Mouse (Mus musculus) heart, embryonic 12.5 days (tissue): ENCODE results near the gene Idh1. TPM values are rescaled to one million over a fixed set of nuclear protein-coding genes. Genes with fewer than 3 reads are reported as not detected.
"Not testable (repeated sequence)": the region's sequence is repeated elsewhere in the genome, so short reads cannot be mapped to it uniquely, and the experiment has no call there.

Source experiments
- ATAC-seq: fragments of 200-750 bp; cut with Nextera tagmentation; 2 replicates; pipeline ENCODE4 v1.8.0; 2017; ENCODE audit warnings: moderate TSS enrichment, moderate library complexity; ENCODE audit not compliant: insufficient number of reproducible peaks, low FRiP score
- H3K27ac ChIP-seq: fragments of 300-500 bp; sonication (generic); 2 replicates; pipeline ENCODE4 v1.5.1; 2016; ENCODE audit warnings: mild to moderate bottlenecking, moderate library complexity; ENCODE audit not compliant: poor library complexity, severe bottlenecking
- H3K27me3 ChIP-seq: fragments of 300-500 bp; sonication (generic); replicated peaks from 2 replicates; pipeline ENCODE4 v1.6.1; 2016; ENCODE audit warnings: mild to moderate bottlenecking, moderate library complexity
- H3K36me3 ChIP-seq: fragments of 300-500 bp; sonication (generic); 2 replicates; pipeline ENCODE4 v1.6.1; 2016; ENCODE audit warnings: mild to moderate bottlenecking, moderate library complexity
- H3K4me1 ChIP-seq: fragments of 300-500 bp; sonication (generic); replicated peaks from 2 replicates; pipeline ENCODE4 v1.6.1; 2016; ENCODE audit warnings: mild to moderate bottlenecking
- H3K4me2 ChIP-seq: fragments of 300-500 bp; sonication (generic); 2 replicates; pipeline ENCODE4 v1.6.1; 2016; ENCODE audit warnings: mild to moderate bottlenecking, moderate library complexity
- H3K4me3 ChIP-seq: fragments of 300-500 bp; sonication (generic); 2 replicates; pipeline ENCODE4 v1.5.1; 2016; ENCODE audit warnings: mild to moderate bottlenecking
- H3K9ac ChIP-seq: fragments of 300-500 bp; sonication (generic); 2 replicates; pipeline ENCODE4 v1.6.1; 2016; ENCODE audit warnings: mild to moderate bottlenecking, moderate library complexity
- H3K9me3 ChIP-seq: fragments of 300-500 bp; sonication (generic); replicated peaks from 2 replicates; pipeline ENCODE4 v1.6.1; 2016; ENCODE audit warnings: mild to moderate bottlenecking, moderate library complexity
- WGBS: fragments of 180-500 bp; shearing (Covaris S2); methylation state at CpG from one replicate; pipeline ENCODE4 v1.1.7; 2016; 5-methylcytosine and 5-hydroxymethylcytosine counted together
- polyA plus RNA-seq: library from polyadenylated mRNA; unstranded; fragments of >200 nt; fragmentation: Nextera tagmentation; extraction: Ambion mirVana; gene quantifications from 2 replicates; pipeline ENCODE4 v1.2.1, GENCODE M21; 2016

Idh1 gene
- polyA plus RNA-seq: 66.1 and 68.8 TPM in 2 replicates

DNA sequence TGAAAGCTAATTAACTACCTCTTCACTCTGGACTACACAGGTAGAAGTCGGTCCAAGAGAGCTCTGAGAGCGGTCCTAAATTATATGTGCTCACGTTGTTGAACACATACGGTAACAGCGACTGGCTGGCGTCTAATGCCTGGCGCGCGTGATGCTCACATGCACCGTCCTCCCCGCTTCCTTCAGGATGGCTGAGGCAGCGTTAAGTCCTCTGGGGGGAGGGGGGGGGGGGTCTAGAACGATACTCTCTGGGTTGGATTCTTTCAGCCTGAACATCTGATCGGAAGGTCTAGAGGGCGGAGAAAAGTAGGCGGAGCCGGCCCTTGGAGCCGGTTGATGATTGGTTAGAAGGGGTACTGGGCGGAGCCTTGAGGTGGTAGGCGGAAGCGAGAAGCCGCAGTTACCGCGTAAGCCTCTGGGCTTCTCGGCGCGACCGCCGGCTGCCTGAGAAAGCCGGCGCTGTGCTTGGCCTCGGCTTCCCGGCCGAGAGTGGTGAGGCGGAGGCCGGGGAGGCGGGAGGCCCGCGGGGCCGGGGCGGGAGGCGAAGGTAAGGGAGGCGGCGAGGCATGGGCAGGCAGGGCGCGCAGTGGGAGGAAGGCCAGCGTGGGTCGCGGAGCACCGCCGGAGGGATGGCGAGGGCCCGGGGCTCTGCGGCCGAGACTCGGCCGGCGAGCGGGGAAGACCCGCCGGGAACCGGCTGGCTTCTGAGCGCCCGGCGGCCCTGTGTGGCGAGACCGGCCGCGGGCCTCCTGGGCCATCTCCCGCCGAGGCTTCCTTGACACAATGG lies at the start of gene Idh1, which contains the start of gene Pikfyve:
Gene Idh1 (minus strand): TSS at position 214 of the 787 bp plus-strand sequence.
Gene Pikfyve (plus strand): TSS at position 397 of the 787 bp plus-strand sequence.
- peak within 1 kb of the TSS; percentile 78 for H3K4me3 ChIP-seq
- WGBS: under 1% methylated on average over 71 of the region's 71 CpGs

DNA sequence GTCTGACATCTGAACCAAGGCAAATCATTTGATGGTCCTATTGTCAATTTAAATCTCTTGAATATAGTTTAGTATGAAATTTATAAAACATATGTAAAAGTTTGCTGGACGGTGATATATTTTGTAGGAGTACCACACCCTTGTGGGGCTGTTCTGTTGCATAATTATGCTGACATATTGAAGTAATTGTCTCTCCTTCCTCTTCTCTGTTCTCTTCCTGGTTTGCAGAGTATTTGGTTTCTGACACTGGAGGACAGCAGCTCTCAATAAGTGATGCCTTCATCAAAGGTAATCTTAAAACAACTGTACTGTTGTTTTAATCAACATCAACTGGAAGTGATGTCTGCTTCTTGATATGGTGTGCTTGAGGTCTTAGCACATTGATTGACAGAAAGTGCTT lies 44.3 kb upstream of the Idh1 start:
- Histone ChIP-seq H3K4me1 (no peaks in the 10 kb centered on the region), H3K36me3 (peaks cover 20% of the 10 kb centered on the region), H3K9me3 (no peaks in the 10 kb centered on the region), H3K4me2 (no peak overlapping the region), H3K27me3 (no peaks in the 10 kb centered on the region), H3K9ac (no peak overlapping the region), H3K27ac (no peak overlapping the region), H3K4me3 (no peak overlapping the region)
- ATAC-seq: no peak
- 89% methylated on average over 1 of the region's 1 CpGs for WGBS

More for the DNA sequence above, at the start of gene Idh1, which contains the start of gene Pikfyve:
- Histone ChIP-seq H3K9me3 (no peaks in the 10 kb centered on the region), H3K27ac (peak within 1 kb of the TSS; percentile 75), H3K4me2 (peak within 1 kb of the TSS; percentile 93), H3K36me3 (no peaks in the 10 kb centered on the region), H3K27me3 (no peaks in the 10 kb centered on the region), H3K9ac (peak within 1 kb of the TSS; percentile 89), H3K4me1 (peaks cover 10% of the 10 kb centered on the region)
- peak; percentile 100 for ATAC-seq

DNA sequence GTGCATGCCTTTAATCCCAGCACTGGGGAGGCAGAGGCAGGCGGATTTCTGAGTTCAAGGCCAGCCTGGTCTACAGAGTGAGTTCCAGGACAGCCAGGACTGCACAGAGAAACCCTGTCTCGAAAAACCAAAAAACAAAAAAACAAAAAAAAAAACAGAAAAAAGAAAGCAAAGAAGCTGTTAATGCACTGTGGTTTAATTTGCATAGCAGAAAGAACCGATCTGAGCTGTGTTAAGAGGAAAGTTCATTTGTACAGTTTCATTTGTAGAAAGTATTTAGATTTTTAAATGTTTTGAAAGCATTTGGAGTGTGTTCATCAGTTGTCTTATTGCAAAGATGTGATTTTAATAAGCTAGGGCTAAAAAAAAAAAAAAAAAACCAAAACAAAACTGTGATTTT lies 43.5 kb upstream of the Idh1 start:
- not testable (repeated sequence) for H3K4me3 ChIP-seq, H3K27me3 ChIP-seq, H3K4me1 ChIP-seq, H3K27ac ChIP-seq, H3K4me2 ChIP-seq, H3K9me3 ChIP-seq, ATAC-seq, H3K9ac ChIP-seq
- WGBS: 89% methylated on average over 3 of the region's 3 CpGs
- peaks cover 16% of the 10 kb centered on the region for H3K36me3 ChIP-seq

DNA sequence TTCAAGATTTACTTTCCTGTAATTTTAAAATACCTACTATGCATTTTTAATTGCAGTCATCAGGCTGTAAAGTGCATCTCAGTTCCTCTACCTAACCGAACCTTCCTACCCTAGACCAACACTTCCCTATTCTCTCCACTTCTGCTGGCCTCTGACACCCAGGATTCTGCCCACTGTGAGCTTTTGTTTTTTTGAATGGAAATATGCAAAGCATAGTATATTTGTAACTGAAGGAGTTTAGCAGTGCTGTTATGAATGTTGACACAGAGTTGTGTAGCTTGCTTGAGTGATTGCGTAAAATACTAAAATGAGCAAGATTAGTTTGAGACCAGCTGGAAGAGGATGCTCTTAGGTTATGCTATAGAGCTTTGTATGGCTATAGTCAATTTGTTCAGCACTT lies 41.4 kb upstream of the Idh1 start:
- no peak overlapping the region for H3K9ac ChIP-seq
- H3K4me1 ChIP-seq: no peaks in the 10 kb centered on the region
- H3K27me3 ChIP-seq: no peaks in the 10 kb centered on the region
- no peak for ATAC-seq
- H3K27ac ChIP-seq: no peak overlapping the region
- no peaks in the 10 kb centered on the region for H3K9me3 ChIP-seq
- 93% methylated on average over 2 of the region's 2 CpGs for WGBS
- H3K4me3 ChIP-seq: no peak overlapping the region
- H3K4me2 ChIP-seq: no peak overlapping the region
- peaks cover 21% of the 10 kb centered on the region for H3K36me3 ChIP-seq

DNA sequence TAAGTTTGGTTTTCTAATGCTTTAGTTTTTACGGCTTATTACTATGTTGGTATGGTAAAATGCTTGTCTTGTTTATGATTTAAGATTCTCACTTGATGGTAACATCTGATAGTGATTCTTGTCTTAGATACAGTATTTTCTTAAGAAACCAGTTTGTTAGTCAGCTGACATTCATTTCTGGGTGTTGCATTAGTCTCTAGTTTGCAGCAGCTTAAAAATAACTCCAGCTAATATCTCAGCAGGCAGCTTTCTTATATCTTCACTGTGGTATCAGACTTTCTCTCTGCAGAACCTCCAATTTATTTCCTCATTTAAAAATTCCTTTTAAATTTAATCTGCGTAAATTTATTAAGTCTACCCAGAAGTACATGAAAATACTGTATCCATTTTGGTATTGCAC lies 37.4 kb upstream of the Idh1 start:
- no peaks in the 10 kb centered on the region for H3K9me3 ChIP-seq
- no peaks in the 10 kb centered on the region for H3K4me1 ChIP-seq
- H3K27ac ChIP-seq: no peak overlapping the region
- no peak overlapping the region for H3K4me2 ChIP-seq
- no peak for ATAC-seq
- no peak overlapping the region for H3K9ac ChIP-seq
- no peaks in the 10 kb centered on the region for H3K27me3 ChIP-seq
- no peak overlapping the region for H3K4me3 ChIP-seq
- 89% methylated on average over 2 of the region's 2 CpGs for WGBS
- H3K36me3 ChIP-seq: peaks cover 43% of the 10 kb centered on the region

DNA sequence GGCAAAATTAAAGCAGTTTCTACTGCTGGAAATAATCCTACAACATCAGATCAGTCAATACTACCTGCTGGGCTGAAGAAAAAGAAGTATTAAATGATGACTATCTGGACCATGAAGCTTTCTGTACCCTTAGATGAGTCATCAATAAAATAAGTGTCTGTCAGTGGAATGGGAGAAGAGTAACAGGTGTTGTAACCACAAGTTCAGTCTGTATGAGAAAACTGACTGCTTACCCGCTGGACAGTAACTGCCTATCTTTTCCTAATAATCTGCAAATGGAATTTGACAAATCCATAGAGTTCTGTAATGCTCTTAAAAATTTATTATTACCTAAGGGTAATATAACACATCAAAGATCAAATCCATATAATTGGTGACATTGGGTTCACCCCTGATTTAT lies 31.7 kb upstream of the Idh1 start:
- Histone ChIP-seq H3K4me2 (no peak overlapping the region), H3K27me3 (no peaks in the 10 kb centered on the region), H3K9ac (no peak overlapping the region), H3K9me3 (no peaks in the 10 kb centered on the region), H3K27ac (no peak overlapping the region), H3K36me3 (peaks cover 32% of the 10 kb centered on the region), H3K4me1 (no peaks in the 10 kb centered on the region), H3K4me3 (no peak overlapping the region)
- WGBS: 88% methylated on average over 1 of the region's 1 CpGs
- no peak for ATAC-seq

DNA sequence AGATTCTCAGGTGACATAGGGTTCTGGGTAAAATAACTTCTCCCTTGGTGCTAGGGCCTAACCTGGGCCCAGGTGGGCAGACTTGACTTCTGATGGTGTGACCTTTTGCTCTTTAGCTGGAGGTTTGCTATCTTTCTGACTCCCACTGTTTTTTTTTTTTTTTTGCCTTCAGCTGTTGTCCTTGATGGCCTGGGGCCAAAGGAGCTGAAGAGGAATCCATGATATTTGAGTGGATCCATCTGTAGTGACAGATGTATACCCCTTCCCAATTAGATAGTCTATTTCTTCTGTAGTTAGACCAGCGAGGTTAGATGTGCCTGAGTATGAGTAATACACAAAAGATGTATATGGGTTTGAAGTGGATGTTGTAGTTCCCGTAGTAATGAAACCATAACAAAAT lies 31.3 kb upstream of the Idh1 start:
- H3K4me2 ChIP-seq: no peak overlapping the region
- no peaks in the 10 kb centered on the region for H3K4me1 ChIP-seq
- no peak overlapping the region for H3K4me3 ChIP-seq
- no peaks in the 10 kb centered on the region for H3K9me3 ChIP-seq
- no peaks in the 10 kb centered on the region for H3K27me3 ChIP-seq
- no peak for ATAC-seq
- no peak overlapping the region for H3K27ac ChIP-seq
- H3K9ac ChIP-seq: no peak overlapping the region
- WGBS: 85% methylated on average over 2 of the region's 2 CpGs
- peaks cover 32% of the 10 kb centered on the region for H3K36me3 ChIP-seq

DNA sequence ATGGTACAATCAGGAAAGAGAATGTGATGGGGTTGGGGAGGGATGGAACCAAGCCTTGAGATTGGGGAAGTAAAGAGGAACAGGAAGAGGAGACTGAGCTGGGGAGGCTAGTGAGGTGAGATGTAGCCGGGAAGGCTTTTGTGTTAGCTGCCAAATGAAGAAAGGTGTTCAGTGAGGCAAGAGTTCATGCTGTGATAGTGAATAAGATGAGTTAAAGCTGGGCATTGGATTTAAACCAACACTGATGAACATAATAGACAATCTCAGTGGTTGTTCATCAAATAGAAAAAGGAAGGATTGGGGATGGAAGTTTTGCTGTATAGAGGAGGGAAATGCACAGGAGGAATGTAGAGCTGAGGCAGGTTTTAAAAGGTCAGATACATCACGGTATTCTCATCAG lies 26.9 kb upstream of the Idh1 start:
- no peak for ATAC-seq
- H3K36me3 ChIP-seq: peaks cover 47% of the 10 kb centered on the region
- 81% methylated on average over 2 of the region's 2 CpGs for WGBS

DNA sequence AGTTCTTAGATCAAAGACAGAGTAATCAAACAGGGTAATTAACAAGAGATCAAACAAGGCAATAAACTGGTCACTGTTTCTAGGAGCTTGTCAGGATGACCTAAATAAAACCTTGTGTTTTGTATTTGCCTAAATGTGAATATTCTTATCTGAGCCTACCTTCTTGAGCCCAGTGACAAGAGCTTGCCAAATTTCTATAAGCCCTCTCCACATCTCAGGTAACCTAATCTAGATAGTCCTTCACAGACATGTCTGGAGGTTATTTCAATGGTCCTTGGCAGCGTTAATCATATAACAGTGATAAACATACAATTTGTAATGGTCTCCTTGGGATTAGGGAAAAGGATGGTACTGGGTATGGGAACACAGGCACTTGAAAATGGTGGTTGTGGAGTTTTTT lies 18.0 kb upstream of the Idh1 start:
- H3K27ac ChIP-seq: no peak overlapping the region
- ATAC-seq: no peak
- H3K4me2 ChIP-seq: no peak overlapping the region
- H3K4me3 ChIP-seq: no peak overlapping the region
- peaks cover 4% of the 10 kb centered on the region; the same call in 1 of the 2 replicates for H3K9me3 ChIP-seq
- H3K27me3 ChIP-seq: no peaks in the 10 kb centered on the region
- WGBS: 86% methylated on average over 1 of the region's 1 CpGs
- H3K9ac ChIP-seq: no peak overlapping the region
- peaks cover 52% of the 10 kb centered on the region for H3K36me3 ChIP-seq
- H3K4me1 ChIP-seq: no peaks in the 10 kb centered on the region

More for the DNA sequence above, 26.9 kb upstream of the Idh1 start:
- H3K4me2 ChIP-seq: no peak overlapping the region
- H3K27me3 ChIP-seq: no peaks in the 10 kb centered on the region
- peaks cover 13% of the 10 kb centered on the region for H3K9me3 ChIP-seq
- H3K9ac ChIP-seq: no peak overlapping the region
- H3K4me1 ChIP-seq: no peaks in the 10 kb centered on the region
- H3K4me3 ChIP-seq: no peak overlapping the region
- no peak overlapping the region for H3K27ac ChIP-seq

DNA sequence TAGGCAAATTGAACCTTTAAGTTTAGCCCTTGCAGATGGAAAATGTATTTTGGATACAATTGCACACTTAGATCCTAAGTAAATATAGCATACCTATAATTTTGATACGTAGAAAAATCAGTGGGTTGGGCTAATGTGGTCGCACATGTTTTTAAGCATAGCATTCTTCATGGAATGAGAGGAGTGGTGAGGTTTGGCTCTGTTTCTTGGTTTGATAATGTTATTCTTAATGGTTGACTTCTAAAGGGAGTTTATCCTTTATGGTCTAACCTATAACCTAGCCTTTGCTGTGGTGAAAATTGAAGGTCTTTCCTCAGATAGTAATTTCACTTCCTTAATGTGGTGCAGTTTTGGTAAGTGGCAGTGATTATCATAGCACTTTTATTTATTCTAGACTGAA lies 12.6 kb upstream of the Idh1 start:
- no peak overlapping the region for H3K9ac ChIP-seq
- H3K4me1 ChIP-seq: no peaks in the 10 kb centered on the region
- no peak overlapping the region for H3K27ac ChIP-seq
- no peak overlapping the region for H3K4me2 ChIP-seq
- peaks cover 33% of the 10 kb centered on the region for H3K36me3 ChIP-seq
- no peak for ATAC-seq
- no peak overlapping the region for H3K4me3 ChIP-seq
- no peaks in the 10 kb centered on the region for H3K9me3 ChIP-seq
- 94% methylated on average over 2 of the region's 2 CpGs for WGBS
- H3K27me3 ChIP-seq: no peaks in the 10 kb centered on the region

DNA sequence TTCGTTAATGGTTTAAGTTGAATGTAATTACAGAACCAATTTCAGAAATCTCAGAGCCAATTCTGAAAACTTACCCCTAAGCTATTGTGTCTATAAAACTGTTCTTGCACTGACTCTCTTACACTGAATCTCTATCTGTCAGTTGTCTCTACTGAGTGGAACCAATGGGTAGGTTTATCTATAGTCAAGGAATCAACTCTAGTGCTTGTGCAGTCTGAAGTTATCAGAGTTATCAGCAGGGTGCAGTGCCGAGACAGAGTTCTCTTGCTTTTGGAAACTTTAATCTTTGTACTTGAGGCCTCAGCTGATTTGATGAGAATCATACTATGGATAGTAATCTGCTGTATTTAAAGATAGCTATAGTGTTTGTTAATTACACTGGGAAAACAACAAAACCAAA lies 12.1 kb upstream of the Idh1 start:
- peaks cover 33% of the 10 kb centered on the region for H3K36me3 ChIP-seq
- no peaks in the 10 kb centered on the region for H3K4me1 ChIP-seq
- no peak for ATAC-seq
- H3K9me3 ChIP-seq: no peaks in the 10 kb centered on the region
- H3K4me2 ChIP-seq: no peak overlapping the region
- no peak overlapping the region for H3K9ac ChIP-seq
- H3K4me3 ChIP-seq: no peak overlapping the region
- no peaks in the 10 kb centered on the region for H3K27me3 ChIP-seq
- WGBS: 64% methylated on average over 2 of the region's 2 CpGs
- H3K27ac ChIP-seq: no peak overlapping the region

DNA sequence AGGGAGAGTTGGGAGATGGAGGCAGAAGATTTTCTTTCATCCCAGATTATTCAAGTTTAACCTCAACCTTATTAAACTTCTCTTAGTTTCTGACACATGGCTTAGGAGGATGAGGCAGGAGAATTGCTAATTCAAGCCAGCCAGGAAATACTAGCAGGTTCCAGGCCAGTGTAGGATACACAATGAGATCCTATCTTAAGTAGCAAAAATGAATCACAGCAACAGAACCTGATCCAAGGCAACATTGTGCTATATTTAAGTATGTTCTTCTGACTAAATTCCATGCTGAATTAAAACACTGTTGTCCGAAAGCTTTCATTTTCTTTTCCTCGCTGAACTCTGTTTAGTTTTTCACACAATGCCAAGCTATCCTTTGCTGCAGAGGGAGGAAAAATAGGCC lies 6.9 kb upstream of the Idh1 start:
- H3K27me3 ChIP-seq: no peaks in the 10 kb centered on the region
- ATAC-seq: no peak
- no peak overlapping the region for H3K9ac ChIP-seq
- H3K4me1 ChIP-seq: no peaks in the 10 kb centered on the region
- H3K4me2 ChIP-seq: no peak overlapping the region
- 90% methylated on average over 2 of the region's 2 CpGs for WGBS
- H3K9me3 ChIP-seq: no peaks in the 10 kb centered on the region
- no peak overlapping the region for H3K4me3 ChIP-seq
- H3K27ac ChIP-seq: no peak overlapping the region
- H3K36me3 ChIP-seq: peaks cover 35% of the 10 kb centered on the region
